In the genomic region with DNA sequence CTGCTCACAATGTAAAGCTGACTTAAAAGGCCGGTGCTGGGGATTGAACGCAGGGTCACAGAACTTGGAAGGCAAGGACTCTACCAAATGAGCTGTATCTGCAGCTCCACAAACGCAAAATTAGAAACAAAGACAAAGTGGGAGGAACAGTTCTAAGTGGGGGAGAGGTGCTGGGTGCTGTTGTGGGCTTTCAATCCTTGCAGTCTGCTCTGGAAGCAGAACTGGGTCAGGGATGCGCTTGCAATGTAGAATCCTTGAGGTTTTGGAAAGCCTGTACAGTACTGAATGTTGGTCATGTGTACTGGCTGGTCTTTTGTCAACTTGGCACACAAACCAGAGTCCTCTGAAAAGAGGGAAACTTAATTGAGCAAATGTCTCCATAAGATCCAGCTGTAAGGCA, we compare ENCODE assay signal across 8 mouse cellular contexts. TPM values are rescaled to one million over a fixed set of nuclear protein-coding genes. Genes with fewer than 3 reads are reported as not detected.
A peak's percentile ranks its signal among the peaks of the same experiment; 100 is the strongest.
DNase-seq lines count a peak whose midpoint lies in the region; ATAC-seq and TF ChIP-seq lines count a peak whose summit lies in the region.

No protein-coding gene starts in this region.

- WGBS in forebrain, embryonic 14.5 days: 4% methylated on average over 4 of the region's 4 CpGs
- WGBS in macrophage (ENCODE audit: missing documents): 14% methylated on average over 4 of the region's 4 CpGs

- DNase-seq in left cerebral cortex, adult 2 months (ENCODE audit: extremely low spot score in 1 of 2, low spot score in 2 of 2): no peak
- DNase-seq in left cerebral cortex, adult 9 months (ENCODE audit: low spot score in 2 of 2): no peak
- DNase-seq in adrenal gland, postnatal 10 days: peak; percentile 60
- peak; percentile 49 for DNase-seq in forebrain, embryonic 14.5 days (ENCODE audit: low spot score)
- no peak for DNase-seq in gastrocnemius, postnatal 14 days
- no peak for DNase-seq in layer of hippocampus, postnatal 10 days (ENCODE audit: low spot score in 2 of 2)
- no peak for DNase-seq in cerebellum, postnatal 36 days

- H3K27me3 ChIP-seq in forebrain, embryonic 14.5 days (replicated peaks; ENCODE audit: control insufficient read depth, insufficient read depth, low read length): no peaks in the 10 kb centered on the region

- ATAC-seq in forebrain, embryonic 14.5 days: no peak

- H3K9me3 ChIP-seq in forebrain, embryonic 14.5 days (replicated peaks; ENCODE audit: control insufficient read depth, low read length): no peaks in the 10 kb centered on the region

- H3K4me2 ChIP-seq in forebrain, embryonic 14.5 days (ENCODE audit: low read length): peak overlapping the region; percentile 76

- H3K27ac ChIP-seq in left cerebral cortex, adult 2 months: peak overlapping the region; percentile 90; the same call in 1 of the 2 replicates
- H3K27ac ChIP-seq in forebrain, embryonic 14.5 days (ENCODE audit: low read depth, low read length): peak overlapping the region; percentile 96; the same call in 1 of the 2 replicates
- H3K27ac ChIP-seq in macrophage: peak overlapping the region; percentile 24; the same call in 1 of the 2 replicates

- H3K4me1 ChIP-seq in forebrain, embryonic 14.5 days (ENCODE audit: control insufficient read depth, insufficient read depth, low read length): peaks cover 18% of the 10 kb centered on the region

- H3K79me2 ChIP-seq in macrophage (ENCODE audit: inconsistent target): peaks cover 53% of the 10 kb centered on the region

- H3K4me3 ChIP-seq in left cerebral cortex, adult 2 months: peak overlapping the region; percentile 81
- H3K4me3 ChIP-seq in forebrain, embryonic 14.5 days (ENCODE audit: low read depth, low read length): peak overlapping the region; percentile 97
- H3K4me3 ChIP-seq in macrophage (ENCODE audit: inconsistent target): peak overlapping the region; percentile 85

- no peak for TF ChIP-seq CTCF in left cerebral cortex, adult 2 months (IDR thresholded peaks at IDR 0.05)

- H3K9ac ChIP-seq in forebrain, embryonic 14.5 days (ENCODE audit: low read length): peak overlapping the region; percentile 99

- intact Hi-C loops in left cerebral cortex, adult 2 months (cut with DNase I): loop anchor here (2.0 kb wide), 1 partner anchor 45 kb away; the partner anchor contains the start of gene Cmtr1
- intact Hi-C loops in gastrocnemius, postnatal 14 days (cut with DNase I; ENCODE audit: low total_unique reads): loop anchor here (10.0 kb wide), 1 partner anchor 49 kb away; the partner anchor contains the start of gene Cmtr1

- H3K36me3 ChIP-seq in forebrain, embryonic 14.5 days (ENCODE audit: control insufficient read depth, insufficient read depth, low read length): peaks cover 22% of the 10 kb centered on the region
- H3K36me3 ChIP-seq in macrophage (ENCODE audit: inconsistent target): no peaks in the 10 kb centered on the region

RNA-seq across cellular contexts. Expression of gene Gm28043, which starts 0.9 kb away (rescaled TPM):
- 1 to 10 TPM; 4.5 to 4.8 TPM for total RNA-seq in left cerebral cortex, adult 2 months (2021)
- total RNA-seq in adrenal gland, postnatal 10 days (2021): 1 to 10 TPM; 2.3 to 4.6 TPM
- 1.9 and 2.4 TPM in 2 replicates for polyA plus RNA-seq in forebrain, embryonic 14.5 days (2014; fragmentation: Nextera tagmentation; extraction: Ambion mirVana)
- 10 to 100 TPM; 22.8 to 86.4 (median 45.2) TPM for total RNA-seq in macrophage (2018; cell fraction: chromatin; rRNA removed)
- 1 to 10 TPM in 13 of 26 experiments, under 1 TPM in 13; 0.37 to 4.7 (median 1.0) TPM for total RNA-seq in macrophage (2018; cell fraction: cytosol; rRNA removed)
- 10 to 100 TPM; 11.4 to 59.4 (median 19.3) TPM for total RNA-seq in macrophage (2018; cell fraction: nucleus; rRNA removed)
- 0.70 to 2.4 TPM (median 1.0 TPM) in 3 replicates for polyA plus RNA-seq in macrophage (2018)
- total RNA-seq in gastrocnemius, postnatal 14 days (2021): under 1 TPM; 0.68 to 0.86 TPM
- 1 to 10 TPM; 3.1 to 6.1 TPM for total RNA-seq in layer of hippocampus, postnatal 10 days (2021)

RNA-seq across cellular contexts. Expression of gene Rnf8, which starts 1.0 kb away (rescaled TPM):
- 10 to 100 TPM; 67.2 to 76.2 TPM for total RNA-seq in left cerebral cortex, adult 2 months (2021)
- 10 to 100 TPM; 43.1 to 50.7 TPM for total RNA-seq in adrenal gland, postnatal 10 days (2021)
- polyA plus RNA-seq in forebrain, embryonic 14.5 days (2014; fragmentation: Nextera tagmentation; extraction: Ambion mirVana): 89.7 and 96.7 TPM in 2 replicates
- total RNA-seq in macrophage (2018; cell fraction: chromatin; rRNA removed): 100 to 1,000 TPM in 6 of 26 experiments, 10 to 100 TPM in 20; 32.4 to 138 (median 79.1) TPM
- 10 to 100 TPM in 21 of 26 experiments, 1 to 10 TPM in 5; 8.7 to 18.0 (median 12.3) TPM for total RNA-seq in macrophage (2018; cell fraction: cytosol; rRNA removed)
- 10 to 100 TPM; 21.3 to 89.0 (median 37.5) TPM for total RNA-seq in macrophage (2018; cell fraction: nucleus; rRNA removed)
- polyA plus RNA-seq in macrophage (2018): 15.4 to 16.8 TPM (median 16.5 TPM) in 3 replicates
- total RNA-seq in gastrocnemius, postnatal 14 days (2021): 10 to 100 TPM; 19.8 to 25.6 TPM
- 10 to 100 TPM; 46.1 to 49.9 TPM for total RNA-seq in layer of hippocampus, postnatal 10 days (2021)

RNA-seq across cellular contexts. Expression of gene Cmtr1, which starts 44.8 kb away (rescaled TPM):
- 100 to 1,000 TPM; 107 to 132 TPM for total RNA-seq in left cerebral cortex, adult 2 months (2021)
- total RNA-seq in adrenal gland, postnatal 10 days (2021): 10 to 100 TPM; 52.4 to 99.0 TPM
- polyA plus RNA-seq in forebrain, embryonic 14.5 days (2014; fragmentation: Nextera tagmentation; extraction: Ambion mirVana): 116 and 138 TPM in 2 replicates
- 100 to 1,000 TPM; 184 to 850 (median 368) TPM for total RNA-seq in macrophage (2018; cell fraction: chromatin; rRNA removed)
- total RNA-seq in macrophage (2018; cell fraction: cytosol; rRNA removed): 100 to 1,000 TPM in 5 of 26 experiments, 10 to 100 TPM in 21; 36.3 to 138 (median 64.2) TPM
- 100 to 1,000 TPM; 107 to 488 (median 177) TPM for total RNA-seq in macrophage (2018; cell fraction: nucleus; rRNA removed)
- 37.1 to 60.9 TPM (median 43.9 TPM) in 3 replicates for polyA plus RNA-seq in macrophage (2018)
- 10 to 100 TPM; 36.7 to 38.8 TPM for total RNA-seq in gastrocnemius, postnatal 14 days (2021)
- 10 to 100 TPM; 86.9 to 93.1 TPM for total RNA-seq in layer of hippocampus, postnatal 10 days (2021)

Comparison
In these comparisons a context has a peak if more than half of its experiments do, and no peak if none do; other contexts are left out.
1. DNase-seq: peak in adrenal gland, postnatal 10 days (single experiment) and forebrain, embryonic 14.5 days (single experiment); none in left cerebral cortex, adult 2 months (0 of 2), left cerebral cortex, adult 9 months (0 of 2), gastrocnemius, postnatal 14 days (single experiment), layer of hippocampus, postnatal 10 days (0 of 2) and cerebellum, postnatal 36 days (0 of 2).
2. H3K27ac ChIP-seq: peak in every context shown above with its lines; median percentile 96 in forebrain, embryonic 14.5 days; 90 in left cerebral cortex, adult 2 months; 24 in macrophage.
3. Peak in every context shown above with its lines, with median percentiles within 50 percentile points of each other: H3K4me3 ChIP-seq.